Mouse (Mus musculus) frontal cortex, postnatal 10 days (tissue): Measurements from ENCODE around the gene Nom1.
"Not testable (repeated sequence)": the region's sequence is repeated elsewhere in the genome, so short reads cannot be mapped to it uniquely, and the experiment has no call there.

Source experiments
- DNase-seq, 2 experiments: peaks; one replicate each; pipeline ENCODE4 v3.0.0; 2022; ENCODE audit warnings: low spot score in 2 of 2, mixed read lengths in 1 of 2

Gene Nom1

DNA sequence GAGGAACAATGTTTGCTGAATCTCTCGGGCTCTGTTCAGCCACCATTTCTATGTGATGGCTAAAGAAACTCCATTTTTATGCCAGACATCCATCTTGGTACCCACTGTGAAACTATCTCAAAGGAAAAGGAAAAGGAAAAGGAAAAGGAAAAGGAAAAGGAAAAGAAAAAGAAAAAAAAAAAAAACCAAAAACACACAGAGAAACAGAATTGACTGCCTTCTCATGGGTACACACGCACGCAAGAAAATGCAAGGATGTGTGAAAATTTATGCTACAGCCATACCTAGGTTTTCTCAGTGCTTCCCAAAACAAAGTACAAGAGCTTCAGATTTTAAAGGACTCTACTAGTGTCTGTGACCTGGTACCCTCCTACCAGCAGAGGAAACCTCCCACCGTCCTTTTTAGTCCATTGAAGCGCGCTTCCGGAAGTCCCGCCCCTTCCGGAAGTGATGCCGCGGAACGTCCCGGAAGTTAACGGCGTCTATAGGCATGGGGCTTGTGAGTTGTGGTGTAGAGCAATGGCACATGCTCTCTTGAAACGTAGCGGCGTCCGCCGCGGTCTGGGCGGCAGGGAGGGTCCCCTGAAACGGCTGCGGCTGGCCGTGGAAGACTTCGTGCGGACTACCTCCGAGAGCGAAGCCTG lies at the start of gene Nom1:
Nom1 (plus strand) TSS at position 437 of the 644 bp plus-strand sequence.
- DNase-seq = peak; percentile 80 to 87

DNA sequence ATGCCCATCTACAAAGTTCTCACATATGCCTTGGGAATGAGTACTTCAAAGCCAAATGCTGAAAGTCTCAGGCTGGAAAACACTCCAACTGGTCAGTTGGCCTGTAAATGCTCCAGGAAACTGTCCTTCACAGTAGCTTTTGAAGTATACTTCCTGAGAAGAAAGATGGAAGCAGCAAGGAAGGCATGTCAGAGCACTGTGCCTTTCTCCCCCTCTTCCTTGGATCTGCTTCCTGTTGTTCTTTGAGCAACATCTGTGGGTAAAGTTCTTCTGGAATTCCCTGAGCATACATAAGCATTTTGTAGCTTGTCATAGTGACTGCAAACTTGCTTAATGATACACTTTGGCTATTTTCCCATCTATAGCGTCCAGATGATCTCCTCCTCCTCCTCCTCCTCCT lies 46.9 kb upstream of the Nom1 start:
- no peak for DNase-seq

DNA sequence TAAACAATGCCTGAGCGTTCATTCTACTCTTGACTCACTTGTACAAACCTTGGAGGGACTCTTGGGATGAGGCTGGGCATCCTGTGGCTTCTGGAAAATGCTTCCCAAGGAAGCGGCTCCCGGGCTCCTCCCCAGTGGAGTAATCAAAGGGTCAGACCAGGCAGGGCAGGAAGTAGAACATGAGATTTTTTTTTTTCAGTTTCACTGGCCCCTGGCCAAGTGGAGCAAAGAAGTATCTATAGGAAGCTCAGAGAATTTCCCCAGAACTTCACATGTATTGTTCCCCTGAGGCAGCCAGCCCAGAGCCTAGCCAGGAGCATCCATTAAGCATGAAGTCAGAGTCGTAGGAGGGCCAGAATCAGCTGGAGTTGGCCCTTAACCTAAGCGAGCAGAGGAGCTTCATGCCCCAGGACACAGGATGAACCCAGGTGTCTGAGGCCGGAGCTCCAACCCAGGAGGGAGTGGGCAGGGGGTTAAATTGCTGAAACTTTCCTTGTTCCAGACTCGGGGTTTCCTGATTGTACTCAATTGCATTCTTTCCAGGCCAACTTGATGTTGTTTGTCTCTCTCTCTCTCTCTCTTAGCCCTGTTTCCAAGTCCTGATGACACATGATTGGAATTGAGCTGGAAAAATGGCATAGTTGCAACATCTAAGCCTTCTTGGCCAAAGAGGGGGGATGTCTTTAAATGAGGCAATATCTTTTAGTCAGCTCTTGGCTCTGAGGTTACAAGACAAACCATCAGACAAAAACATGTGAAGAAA lies 46.1 kb upstream of the Nom1 start:
- DNase-seq = no peak

DNA sequence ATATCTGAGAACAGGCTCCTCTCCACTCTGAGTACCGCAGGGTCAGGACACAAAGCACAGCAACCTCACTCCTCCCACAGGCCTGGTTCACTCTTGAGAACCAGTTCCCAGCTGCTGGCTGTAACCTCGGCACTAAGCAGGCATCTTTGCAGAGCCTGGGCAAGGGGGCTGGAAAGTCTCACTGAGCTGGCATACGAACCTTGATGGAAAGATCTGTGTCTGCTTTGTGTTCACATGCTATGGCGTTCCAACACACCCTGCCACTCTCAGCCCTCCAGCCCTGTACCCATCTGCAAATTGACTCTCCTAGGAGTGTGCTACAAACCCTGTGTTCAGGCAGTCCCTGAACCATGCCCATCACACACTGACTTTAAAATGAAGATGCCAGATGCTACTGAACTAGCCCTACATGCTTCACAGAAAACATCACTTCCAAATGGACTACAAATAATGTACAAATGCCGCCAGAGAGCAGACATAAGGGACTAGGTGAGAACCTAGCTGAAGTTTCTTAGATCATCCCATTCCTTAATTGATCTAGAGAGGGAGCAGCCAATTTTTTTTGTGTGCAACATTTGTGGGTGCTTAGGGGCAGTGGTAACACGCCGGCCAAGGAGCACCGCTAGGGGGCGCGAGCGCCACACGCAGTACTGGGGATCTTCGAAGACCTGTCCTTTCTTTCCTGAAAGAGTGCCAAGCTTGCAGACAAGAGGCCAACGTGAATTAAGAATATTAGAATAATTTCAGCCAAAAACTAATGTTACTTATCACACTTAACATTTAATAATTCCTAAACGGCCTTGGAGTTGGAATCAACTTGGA lies 45.3 kb upstream of the Nom1 start:
- DNase-seq = peak in 1 of 2 experiments; percentile 56

DNA sequence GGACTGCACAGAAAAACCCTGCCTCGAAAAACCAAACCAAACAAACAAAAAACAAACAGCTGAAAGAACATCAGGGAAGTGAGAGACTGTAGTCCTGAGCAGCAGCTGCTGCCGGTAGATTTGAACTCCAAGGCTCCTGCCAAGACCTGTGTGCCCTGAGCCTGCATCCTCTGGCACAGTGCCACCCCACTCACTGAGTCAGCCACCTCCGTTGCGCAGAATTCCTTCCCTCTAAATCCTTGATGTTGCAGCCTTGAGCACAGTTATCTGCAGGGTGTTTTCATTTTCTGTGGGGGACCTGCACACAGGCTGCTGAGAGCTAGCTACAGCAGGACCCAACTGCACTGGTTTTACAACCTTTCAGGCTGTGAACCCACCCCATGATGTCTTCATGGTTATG lies 36.0 kb upstream of the Nom1 start:
- no peak for DNase-seq

DNA sequence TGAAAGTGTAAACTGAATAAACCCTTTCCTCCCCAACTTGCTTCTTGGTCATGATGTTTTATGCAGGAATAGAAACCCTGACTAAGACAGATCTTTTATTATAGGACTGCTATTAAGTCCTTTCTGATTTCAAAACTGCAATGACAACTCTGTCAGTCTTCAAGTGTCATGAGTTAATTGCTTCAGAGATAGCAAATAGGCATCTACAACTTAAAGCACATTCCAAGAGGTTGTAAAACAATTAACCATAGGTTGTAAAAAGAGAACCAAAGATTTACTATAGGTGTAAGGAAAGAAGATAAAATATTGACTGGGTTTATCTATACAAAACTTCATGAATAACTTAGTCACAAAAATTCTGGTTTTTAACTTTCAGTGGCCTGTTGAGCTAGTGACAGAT lies 23.6 kb upstream of the Nom1 start:
- DNase-seq = no peak

DNA sequence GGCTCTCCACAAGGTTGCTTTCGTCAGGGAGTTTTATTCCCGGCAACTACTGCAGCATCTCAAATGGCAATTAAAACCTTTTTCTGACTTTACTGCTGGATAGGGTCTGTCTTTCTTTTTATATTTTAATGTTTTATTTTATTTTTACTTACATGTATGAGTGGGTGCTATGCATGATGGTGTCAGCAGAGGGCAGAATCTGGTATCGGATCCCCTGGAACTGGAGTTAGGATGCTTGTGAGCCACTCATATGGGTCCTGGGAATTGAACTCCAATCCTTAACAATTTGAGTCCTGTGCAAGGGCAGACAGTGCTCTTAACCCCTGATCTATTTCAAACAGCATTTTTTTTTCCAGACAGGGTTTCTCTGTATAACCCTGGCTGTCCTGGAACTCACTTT lies 21.4 kb upstream of the Nom1 start:
- no peak for DNase-seq

DNA sequence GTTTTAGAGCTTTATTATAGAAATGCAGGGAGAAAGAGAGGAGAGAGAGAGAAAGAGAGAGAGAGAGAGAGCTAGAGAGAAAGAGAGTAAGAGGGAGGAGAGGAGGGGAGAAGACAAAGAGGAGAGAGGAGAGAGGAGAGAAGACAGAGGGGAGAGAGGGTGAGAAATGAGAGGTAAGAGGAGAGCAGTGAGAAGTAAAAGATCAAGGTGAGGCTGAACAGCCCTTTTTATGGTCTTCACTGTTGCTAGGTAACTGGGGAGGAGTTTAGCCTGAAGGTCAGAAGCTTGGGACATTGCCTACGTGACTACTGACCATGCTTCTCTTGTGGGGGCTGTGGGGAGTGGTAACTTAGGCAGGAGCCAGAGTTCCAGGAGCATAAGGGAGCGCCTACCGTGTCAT lies 11.1 kb upstream of the Nom1 start:
- DNase-seq = not testable (repeated sequence)

DNA sequence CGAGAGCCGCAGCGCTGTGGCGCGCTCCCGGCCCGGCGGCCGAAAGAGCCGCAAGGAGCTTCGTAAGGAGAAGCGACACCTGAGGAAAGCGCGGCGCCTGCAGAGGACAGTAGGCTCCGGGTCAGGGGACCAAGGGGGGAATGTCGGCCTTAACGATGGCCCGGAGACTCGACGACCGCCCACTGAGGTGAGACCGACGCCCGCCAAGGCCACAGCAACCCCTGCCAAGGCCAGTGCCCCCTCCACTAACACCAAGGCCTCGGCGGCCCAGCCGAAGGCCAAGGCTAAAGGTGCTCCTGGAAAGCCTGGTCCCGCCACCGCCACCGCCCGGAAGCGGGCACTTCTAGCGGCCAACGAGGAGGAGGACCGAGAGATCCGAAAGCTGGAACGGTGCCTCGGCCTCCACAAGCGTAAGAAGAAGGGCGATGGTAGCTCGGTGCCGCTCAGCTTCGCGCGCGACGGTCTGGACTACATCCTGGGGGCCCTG lies 451 bp downstream of the Nom1 start:
- peak; percentile 11 to 24 for DNase-seq

DNA sequence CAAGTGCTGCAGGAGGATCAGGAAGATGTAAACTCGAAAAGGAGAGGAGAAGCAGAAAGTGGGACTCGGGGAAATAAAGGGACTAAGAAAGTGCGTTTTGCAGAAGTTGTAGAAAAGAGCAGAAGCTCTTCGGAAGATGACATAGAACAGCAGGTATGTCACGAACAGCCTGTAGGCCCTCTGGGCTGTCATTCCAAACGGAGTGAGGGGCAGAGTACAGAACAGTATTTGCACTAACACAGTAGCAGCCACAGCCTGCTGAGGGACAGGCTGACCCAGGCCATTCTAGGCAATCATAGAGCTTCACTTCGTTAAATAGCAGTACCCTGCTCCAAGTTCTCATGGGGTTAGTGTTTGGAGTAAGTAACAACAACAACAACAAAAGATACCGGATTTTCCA lies 1.0 kb downstream of the Nom1 start:
- DNase-seq = no peak

DNA sequence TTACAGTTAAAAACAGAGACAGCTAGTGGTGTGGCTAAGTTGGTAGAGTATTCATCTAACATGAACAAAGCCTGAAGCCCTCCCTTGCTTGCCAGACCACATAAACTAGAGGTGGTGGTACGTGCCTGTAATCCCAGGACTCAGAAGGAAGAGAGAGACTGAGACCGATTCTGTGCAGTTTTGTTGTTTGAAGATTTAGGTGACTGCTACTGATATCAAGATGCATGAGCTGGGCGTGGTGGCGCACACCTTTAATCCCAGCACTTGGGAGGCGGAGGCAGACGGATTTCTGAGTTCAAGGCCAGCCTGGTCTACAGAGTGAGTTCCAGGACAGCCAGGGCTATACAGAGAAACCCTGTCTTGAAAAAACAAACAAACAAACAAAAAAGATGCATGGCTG lies 2.3 kb downstream of the Nom1 start:
- not testable (repeated sequence) for DNase-seq

DNA sequence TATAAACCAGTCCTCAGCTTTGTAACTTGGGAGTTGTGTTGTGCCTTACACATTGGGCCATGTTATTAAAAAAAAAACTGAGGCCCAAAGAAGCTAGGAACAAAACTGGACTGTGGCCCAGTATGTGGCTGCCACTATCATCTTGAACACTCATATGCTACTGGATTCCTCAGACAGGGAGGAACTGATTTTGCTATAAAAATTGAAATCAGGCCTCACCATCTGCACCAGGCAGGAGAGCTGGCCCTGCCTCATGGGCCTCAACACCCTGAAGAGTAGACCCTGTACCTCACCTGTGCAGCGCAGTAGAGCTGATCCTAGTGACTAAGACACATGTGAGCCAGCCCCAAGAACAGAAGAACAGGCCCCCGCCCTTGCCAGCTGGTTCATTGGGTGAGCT lies 10.8 kb downstream of the Nom1 start:
- DNase-seq = no peak

DNA sequence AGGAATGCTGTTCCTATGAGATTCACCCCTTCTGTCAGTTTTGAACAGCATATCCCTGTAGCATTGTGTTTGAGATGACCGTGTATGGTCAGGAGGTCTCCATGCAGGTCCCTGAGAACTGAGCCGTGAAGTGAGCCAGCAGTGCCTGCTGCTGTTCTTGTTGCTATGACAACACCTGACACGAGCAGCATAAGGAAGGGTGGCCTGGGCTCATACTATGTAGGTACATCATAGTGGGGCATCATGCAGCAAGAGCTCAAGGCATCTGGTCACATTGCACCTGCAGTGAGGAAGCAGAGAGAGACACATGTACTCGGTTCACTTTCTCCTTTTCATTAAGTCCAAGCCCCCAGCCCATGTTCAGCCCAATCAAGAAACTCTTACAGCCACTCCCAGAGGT lies 17.9 kb downstream of the Nom1 start:
- no peak for DNase-seq

DNA sequence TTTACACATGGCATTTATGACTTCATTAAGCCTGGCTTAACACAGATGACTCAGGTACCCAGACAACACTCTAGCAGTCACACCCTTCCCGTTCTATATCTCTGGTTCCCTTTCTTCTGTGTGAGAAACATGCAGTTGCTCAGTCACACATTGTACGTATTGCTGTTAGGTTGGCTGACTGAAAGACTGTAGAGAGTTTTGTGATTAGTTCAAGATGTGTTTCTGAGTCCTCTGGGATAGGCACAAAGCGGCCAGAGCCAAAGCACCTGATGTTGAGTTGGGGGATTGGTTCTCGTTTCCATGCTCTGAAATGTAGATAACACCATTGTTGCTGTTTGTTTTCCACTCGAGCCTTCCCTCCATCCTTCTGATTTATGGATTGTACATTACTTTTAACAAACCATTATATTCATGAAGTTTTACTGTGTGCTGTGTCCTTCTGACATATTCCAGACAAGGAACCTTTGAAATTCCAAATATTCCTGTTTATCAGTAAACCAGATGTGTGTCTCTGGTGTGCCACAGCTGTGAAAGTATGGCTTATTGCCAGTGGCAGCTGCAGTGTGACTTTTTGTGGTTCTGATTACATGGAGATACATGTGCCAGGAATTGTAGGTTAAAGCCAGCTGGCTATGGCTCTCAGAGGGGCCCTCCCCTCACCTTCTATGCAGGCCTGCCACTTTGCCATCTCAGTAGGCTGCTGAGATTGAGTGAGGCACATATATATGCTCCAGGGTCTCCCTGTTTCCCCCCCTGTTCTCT lies 22.6 kb downstream of the Nom1 start:
- DNase-seq = no peak

DNA sequence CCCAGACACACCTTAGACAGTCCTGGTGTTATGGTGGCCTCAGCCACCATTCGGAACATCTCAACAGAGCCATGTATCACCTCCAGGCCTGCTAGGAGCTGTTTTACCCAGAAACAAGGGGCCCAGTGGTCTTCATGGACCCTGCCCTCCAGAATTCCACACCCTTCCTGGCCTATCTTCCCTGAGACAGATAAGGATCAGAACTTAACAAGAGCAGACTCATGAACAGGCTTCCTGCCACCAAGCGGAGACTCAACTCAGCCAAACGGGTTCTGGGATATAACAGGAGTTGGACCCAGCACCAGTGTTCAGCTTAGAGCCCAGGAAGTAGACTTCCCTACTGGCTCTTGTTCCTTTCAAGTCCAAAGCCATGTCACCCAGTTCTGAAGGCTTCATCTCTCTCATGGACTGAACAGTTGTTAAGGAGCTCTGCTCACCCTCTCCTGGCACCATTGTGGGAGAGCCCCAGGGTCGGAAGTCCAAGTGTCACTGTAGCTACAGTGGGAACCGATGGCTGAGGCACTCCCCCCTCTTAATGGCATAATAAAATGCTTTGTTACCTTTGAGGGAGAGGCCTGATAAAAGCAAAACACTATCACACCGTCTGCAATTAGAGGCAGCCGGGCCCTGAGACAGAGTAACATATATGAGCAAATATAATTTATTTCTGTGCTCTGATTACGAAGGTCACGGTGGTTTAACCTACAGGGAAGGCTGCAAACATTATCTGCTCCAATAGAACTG lies 28.7 kb downstream of the Nom1 start:
- no peak for DNase-seq

DNA sequence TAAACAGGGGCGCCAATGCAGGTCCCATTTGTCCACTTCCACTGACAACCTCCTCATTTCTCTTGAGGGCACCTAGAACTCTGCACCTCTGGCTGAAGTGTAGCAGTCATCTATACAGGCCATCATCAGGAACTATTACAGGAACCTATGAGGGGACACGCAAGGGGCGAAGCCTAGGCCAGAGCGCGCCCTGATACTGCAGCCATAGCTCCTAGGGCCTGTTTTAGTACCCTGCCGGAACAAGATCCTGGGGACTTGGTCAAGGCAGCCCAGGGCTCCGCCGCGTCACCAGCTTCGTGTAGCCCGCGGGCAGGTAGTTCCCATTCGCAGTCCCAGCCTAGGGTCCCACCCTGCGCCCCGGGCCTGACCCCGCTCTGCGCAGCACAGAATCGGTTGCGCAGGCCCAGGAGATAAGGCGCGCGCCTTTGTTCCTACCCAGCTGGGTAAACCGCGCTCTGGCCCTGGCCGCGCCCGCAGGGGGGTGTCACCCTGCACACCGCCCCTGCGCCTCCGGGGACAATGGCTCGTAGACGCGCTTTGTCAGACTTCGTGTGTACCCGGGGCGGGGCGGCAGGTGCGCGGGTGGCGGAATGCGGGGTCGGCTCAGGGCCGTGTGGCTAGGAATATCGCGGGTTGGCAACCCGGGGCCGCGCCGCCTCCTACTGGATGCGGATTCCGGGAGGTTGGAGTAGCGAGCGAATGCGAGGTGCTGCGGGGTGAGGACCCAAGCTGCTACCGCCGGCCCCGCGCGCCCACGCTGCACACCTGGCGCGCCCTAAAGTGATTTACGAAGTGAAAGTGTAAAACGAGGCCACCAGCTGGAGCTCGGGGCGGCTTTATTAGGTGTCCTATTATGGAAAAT lies 33.3 kb downstream of the Nom1 start:
- no peak for DNase-seq

DNA sequence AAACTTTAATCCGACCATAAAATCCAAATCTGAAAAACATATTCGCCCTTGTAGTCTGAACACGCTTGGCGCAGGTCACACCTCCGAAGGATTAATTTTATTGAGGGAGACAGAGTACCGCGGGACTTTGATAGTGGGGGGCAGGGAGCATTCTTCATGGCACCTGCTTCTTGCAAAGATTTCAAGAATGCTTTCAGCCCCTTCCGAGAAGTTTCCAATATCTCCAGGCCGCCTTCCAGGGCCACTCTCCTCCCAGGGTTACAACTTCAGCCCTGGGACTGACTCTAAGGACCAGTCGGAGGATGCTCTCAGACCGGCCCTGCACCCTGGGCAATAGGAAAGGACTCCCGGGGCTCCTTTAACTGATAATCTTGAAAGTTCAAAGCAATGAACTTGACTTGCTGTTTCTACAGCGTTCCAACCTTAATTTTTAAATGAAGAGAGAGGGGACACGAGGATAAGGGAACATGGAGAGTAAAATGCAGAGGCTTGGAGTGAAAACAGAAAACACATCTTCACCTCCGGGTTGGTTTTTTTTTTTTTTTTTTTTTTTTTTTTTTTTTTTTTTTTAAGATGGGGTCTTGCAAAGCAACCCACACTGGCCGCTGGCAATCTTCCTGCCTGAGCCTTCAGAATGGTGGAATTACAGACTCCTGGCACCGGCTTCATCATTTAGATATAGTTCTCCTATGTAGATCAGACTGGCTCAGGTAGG lies 34.0 kb downstream of the Nom1 start:
- DNase-seq = no peak

DNA sequence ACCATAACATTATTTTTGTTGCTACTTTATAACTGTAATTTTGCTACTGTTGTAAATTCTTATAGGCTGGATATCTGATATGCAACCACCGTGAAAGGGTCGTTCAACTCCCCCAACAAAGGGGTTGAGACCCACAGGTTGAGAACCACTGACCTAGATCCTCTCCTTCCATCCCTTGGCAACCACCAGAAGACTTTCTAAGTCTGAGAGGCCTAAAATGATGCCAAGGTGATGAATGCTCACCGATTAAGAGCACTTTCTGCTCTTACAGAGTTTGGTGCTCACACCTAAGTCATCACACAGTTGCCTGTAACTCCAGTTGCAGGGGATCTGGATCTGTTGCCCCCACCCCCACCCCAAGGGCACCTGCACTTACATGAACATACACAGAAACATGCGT lies 35.0 kb downstream of the Nom1 start:
- DNase-seq = no peak

DNA sequence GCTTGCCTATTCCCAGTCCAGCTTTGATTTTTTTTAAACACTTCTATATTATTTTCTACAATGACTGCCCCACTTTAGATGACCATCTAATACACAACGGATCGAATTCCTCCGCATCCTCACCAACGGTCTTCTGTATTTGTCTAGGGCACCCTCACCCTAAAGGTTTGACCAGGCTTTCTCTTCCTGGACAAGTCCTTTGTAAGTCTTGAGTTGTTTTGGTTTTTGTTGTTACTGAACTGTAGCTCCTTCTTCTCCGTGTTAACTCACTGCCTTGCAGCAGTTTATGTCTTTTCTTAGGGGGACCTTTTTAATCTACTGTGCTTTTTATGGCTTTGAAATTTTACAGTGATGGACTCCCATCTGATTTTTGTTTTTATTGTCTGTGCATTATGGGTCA lies 35.8 kb downstream of the Nom1 start:
- no peak for DNase-seq
